Mouse (Mus musculus) MEL (cell line): ENCODE results near the gene Cavin2. TPM values are rescaled to one million over a fixed set of nuclear protein-coding genes. Genes with fewer than 3 reads are reported as not detected.

Experiments
- DNase-seq: peaks from one replicate; pipeline ENCODE4 v3.0.0; 2011; ENCODE audit warnings: low read depth, low spot score
- H3K27ac ChIP-seq: 2 replicates; pipeline ENCODE4 v1.5.1; 2012; ENCODE audit warnings: low read depth, mild to moderate bottlenecking, control low read depth, low read length, moderate library complexity; ENCODE audit not compliant: control insufficient read depth
- H3K27me3 ChIP-seq, 2 experiments: fragments of 150-350 bp in 1 of 2; sonication (generic) in 1 of 2; 2 replicates each; pipeline ENCODE4 v1.6.1; 2012; ENCODE audit warnings: low read length in 2 of 2, mild to moderate bottlenecking in 2 of 2, improper control_type of control experiment in 1 of 2, moderate library complexity in 1 of 2; ENCODE audit not compliant: insufficient read depth in 2 of 2, control insufficient read depth in 1 of 2
- H3K36me3 ChIP-seq, 2 experiments: 2 replicates each; pipeline ENCODE4 v1.6.1; 2012 to 2014; ENCODE audit warnings: low read length in 2 of 2, improper control_type of control experiment in 1 of 2, inconsistent platforms in 1 of 2, mild to moderate bottlenecking in 1 of 2; ENCODE audit not compliant: insufficient read depth in 2 of 2, control insufficient read depth in 1 of 2
- H3K4me1 ChIP-seq, 2 experiments: fragments of 150-350 bp in 1 of 2; sonication (generic) in 1 of 2; 2 replicates each; pipeline ENCODE4 v1.6.1; 2012; ENCODE audit warnings: low read length in 2 of 2, improper control_type of control experiment in 1 of 2, mild to moderate bottlenecking in 1 of 2; ENCODE audit not compliant: insufficient read depth in 2 of 2, control insufficient read depth in 1 of 2
- H3K4me3 ChIP-seq, 2 experiments: fragments of 150-350 bp in 1 of 2; sonication (generic) in 1 of 2; 2 replicates each; pipeline ENCODE4 v1.5.1; 2012; ENCODE audit warnings: low read depth in 2 of 2, low read length in 2 of 2, mild to moderate bottlenecking in 2 of 2, moderate library complexity in 2 of 2, control low read depth in 1 of 2, improper control_type of control experiment in 1 of 2; ENCODE audit not compliant: control insufficient read depth in 1 of 2, insufficient read depth in 1 of 2
- H3K79me2 ChIP-seq: 2 replicates; pipeline ENCODE4 v1.6.1; 2012; ENCODE audit warnings: mild to moderate bottlenecking, low read length, moderate library complexity; ENCODE audit not compliant: control insufficient read depth, poor library complexity, insufficient read depth
- H3K9ac ChIP-seq: 2 replicates; pipeline ENCODE4 v1.6.1; 2012; ENCODE audit warnings: low read depth, mild to moderate bottlenecking, control low read depth, low read length, moderate library complexity; ENCODE audit not compliant: control insufficient read depth, poor library complexity, severe bottlenecking
- H3K9me3 ChIP-seq: fragments of 150-350 bp; sonication (generic); replicated peaks from 2 replicates; pipeline ENCODE4 v1.6.1; 2012; ENCODE audit warnings: mild to moderate bottlenecking, low read length, improper control_type of control experiment, moderate library complexity; ENCODE audit not compliant: insufficient read depth
- BHLHE40 ChIP-seq: IDR thresholded peaks from 2 replicates; pipeline ENCODE4 v1.6.1; 2012; ENCODE audit warnings: low read depth, mild to moderate bottlenecking, inconsistent platforms, low read length, improper control_type of control experiment, borderline replicate concordance
- CHD1 ChIP-seq: IDR thresholded peaks from 2 replicates; pipeline ENCODE4 v1.6.1; 2012; ENCODE audit warnings: low read depth, mild to moderate bottlenecking, inconsistent platforms, low read length, improper control_type of control experiment
- ELF1 ChIP-seq: IDR thresholded peaks from 2 replicates; pipeline ENCODE4 v1.6.1; 2014; ENCODE audit warnings: low read depth, mild to moderate bottlenecking, inconsistent platforms, low read length, improper control_type of control experiment, moderate library complexity
- GATA1 ChIP-seq: IDR thresholded peaks from 2 replicates; pipeline ENCODE4 v1.6.1; 2011; ENCODE audit warnings: low read depth, low read length, improper control_type of control experiment
- KAT2A ChIP-seq: conservative IDR thresholded peaks from 2 replicates; pipeline ENCODE4 v1.6.1; 2012; ENCODE audit warnings: low read depth, low read length, improper control_type of control experiment, inconsistent platforms
- MEF2A ChIP-seq: IDR thresholded peaks from 2 replicates; pipeline ENCODE4 v1.6.1; 2014; ENCODE audit warnings: low read depth, mild to moderate bottlenecking, inconsistent platforms, low read length, improper control_type of control experiment; ENCODE audit not compliant: poor library complexity, insufficient replicate concordance, severe bottlenecking; ENCODE audit errors: extremely low read depth
- MXI1 ChIP-seq: IDR thresholded peaks from 2 replicates; pipeline ENCODE4 v1.6.1; 2011; ENCODE audit warnings: mild to moderate bottlenecking, low read depth, low read length, improper control_type of control experiment
- MYB ChIP-seq: IDR thresholded peaks from 2 replicates; pipeline ENCODE4 v1.6.1; 2011; ENCODE audit warnings: mild to moderate bottlenecking, low read depth, low read length, improper control_type of control experiment
- MYC ChIP-seq: IDR thresholded peaks from 2 replicates; pipeline ENCODE4 v1.6.1; 2011; ENCODE audit warnings: low read depth, mild to moderate bottlenecking, low read length, improper control_type of control experiment, moderate library complexity
- POLR2A ChIP-seq, 2 experiments: IDR thresholded peaks; 2 replicates each; pipeline ENCODE4 v1.6.1; 2011 to 2012; ENCODE audit warnings: low read length in 2 of 2, mild to moderate bottlenecking in 2 of 2, control low read depth in 1 of 2, improper control_type of control experiment in 1 of 2, low read depth in 1 of 2, moderate library complexity in 1 of 2; ENCODE audit not compliant: control insufficient read depth in 1 of 2, insufficient read depth in 1 of 2, poor library complexity in 1 of 2
- POLR2AphosphoS5 ChIP-seq: IDR thresholded peaks from 2 replicates; pipeline ENCODE4 v1.6.1; 2012; ENCODE audit warnings: low read depth, borderline replicate concordance, mild to moderate bottlenecking, inconsistent platforms, low read length, moderate library complexity, mixed read lengths
- RAD21 ChIP-seq: IDR thresholded peaks from 2 replicates; pipeline ENCODE4 v1.6.1; 2011; ENCODE audit warnings: mild to moderate bottlenecking, low read depth, low read length, improper control_type of control experiment
- RCOR1 ChIP-seq: IDR thresholded peaks from 2 replicates; pipeline ENCODE4 v1.6.1; 2012; ENCODE audit warnings: low read depth, mild to moderate bottlenecking, inconsistent platforms, low read length, improper control_type of control experiment
- SIN3A ChIP-seq: IDR thresholded peaks from 2 replicates; pipeline ENCODE4 v1.6.1; 2012; ENCODE audit warnings: low read length, improper control_type of control experiment, inconsistent platforms
- TAL1 ChIP-seq: IDR thresholded peaks from 2 replicates; pipeline ENCODE4 v1.6.1; 2012; ENCODE audit warnings: mild to moderate bottlenecking, inconsistent platforms, low read length, moderate library complexity, mixed read lengths
- TBP ChIP-seq: IDR thresholded peaks from 2 replicates; pipeline ENCODE4 v1.8.0; 2011; ENCODE audit warnings: low read depth, low read length, improper control_type of control experiment
- TCF12 ChIP-seq: IDR thresholded peaks from 2 replicates; pipeline ENCODE4 v1.6.1; 2014; ENCODE audit warnings: low read depth, mild to moderate bottlenecking, inconsistent platforms, low read length, improper control_type of control experiment, moderate library complexity
- USF1 ChIP-seq: IDR thresholded peaks from 2 replicates; pipeline ENCODE4 v1.6.1; 2014; ENCODE audit warnings: low read depth, mild to moderate bottlenecking, inconsistent platforms, low read length, improper control_type of control experiment, moderate library complexity
- USF2 ChIP-seq, 2 experiments: IDR thresholded peaks; 2 replicates each; pipeline ENCODE4 v1.6.1; 2011 to 2012; ENCODE audit warnings: improper control_type of control experiment in 2 of 2, low read length in 2 of 2, borderline replicate concordance in 1 of 2, inconsistent platforms in 1 of 2, low read depth in 1 of 2, mild to moderate bottlenecking in 1 of 2; ENCODE audit not compliant: insufficient read depth in 1 of 2
- ZKSCAN1 ChIP-seq: IDR thresholded peaks from 2 replicates; pipeline ENCODE4 v1.6.1; 2012; ENCODE audit warnings: low read depth, mild to moderate bottlenecking, inconsistent platforms, low read length, improper control_type of control experiment, moderate library complexity
- ZMIZ1 ChIP-seq: IDR thresholded peaks from 2 replicates; pipeline ENCODE4 v1.6.1; 2012; ENCODE audit warnings: low read depth, mild to moderate bottlenecking, inconsistent platforms, low read length, improper control_type of control experiment, moderate library complexity
- polyA plus RNA-seq, 2 experiments: library from polyadenylated mRNA; stranded (reverse) in 1 of 2; unstranded in 1 of 2; fragments of >175 nt in 1 of 2; fragments of >200 nt in 1 of 2; gene quantifications; 2 replicates each; pipeline versions ENCODE4 v1.2.1 to v1.2.4; 2012; ENCODE audit warnings: low replicate concordance in 2 of 2, low read depth in 1 of 2; ENCODE audit not compliant: insufficient read length in 2 of 2, insufficient read depth in 1 of 2, missing spikeins in 1 of 2
- total RNA-seq: library from RNA; depleted of rRNA; stranded (reverse); fragments of 300-350 nt; gene quantifications from 2 replicates; pipeline ENCODE4 v1.2.3, GENCODE M21; 2012; rRNA removed

The Cavin2 gene
- not detected in 2 replicates for total RNA-seq
- not detected for polyA plus RNA-seq

DNA sequence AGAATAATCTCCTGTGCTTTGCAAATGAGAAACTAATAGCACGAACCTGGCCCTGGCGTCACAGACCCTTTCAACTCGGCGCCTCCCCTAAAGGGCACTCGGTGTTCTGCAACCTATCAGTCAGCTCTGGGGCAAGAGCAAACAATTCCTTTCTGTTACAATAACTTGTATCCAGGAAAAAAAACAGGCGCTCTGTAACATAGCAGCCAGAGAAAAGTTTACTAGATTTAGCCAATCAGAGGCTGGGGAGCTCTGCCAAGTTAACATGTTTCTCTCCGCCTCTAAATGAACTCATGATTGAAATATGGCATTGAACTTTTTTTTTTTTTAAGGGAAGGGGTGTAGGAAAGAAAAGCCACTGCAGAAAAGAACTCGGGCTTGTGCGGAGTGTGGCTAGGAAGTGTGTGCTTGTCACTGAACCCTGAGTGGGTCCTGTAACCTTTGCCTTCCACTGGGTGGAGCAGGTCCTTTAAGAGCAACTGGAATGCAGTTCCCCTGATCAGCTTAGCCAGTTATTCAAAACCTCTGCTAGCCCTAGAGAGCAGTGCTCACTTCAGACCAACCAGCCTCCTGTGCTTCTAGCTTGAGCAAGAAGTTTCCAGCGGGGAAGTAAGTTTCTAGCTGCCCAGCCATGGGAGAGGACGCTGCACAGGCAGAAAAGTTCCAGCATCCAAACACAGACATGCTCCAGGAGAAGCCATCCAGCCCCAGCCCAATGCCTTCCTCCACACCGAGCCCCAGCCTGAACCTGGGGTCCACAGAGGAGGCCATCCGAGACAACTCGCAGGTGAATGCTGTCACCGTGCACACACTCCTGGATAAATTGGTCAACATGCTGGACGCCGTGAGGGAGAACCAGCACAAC lies at the start of gene Cavin2:
Gene Cavin2, plus strand, starts transcription at position 372 of the 865 bp plus-strand sequence.
- Histone ChIP-seq H3K79me2 (no peaks in the 10 kb centered on the region), H3K36me3 (no peaks in the 10 kb centered on the region), H3K4me1 (no peaks in the 10 kb centered on the region), H3K9me3 (no peaks in the 10 kb centered on the region), H3K27ac (no peak within 1 kb of the TSS), H3K9ac (no peak within 1 kb of the TSS), H3K27me3 (no peaks in the 10 kb centered on the region), H3K4me3 (no peak within 1 kb of the TSS)
- no peak for TF ChIP-seq TBP
- no peak for TF ChIP-seq BHLHE40
- TF ChIP-seq ZKSCAN1, result no peak
- no peak for TF ChIP-seq POLR2AphosphoS5
- no peak for TF ChIP-seq ELF1
- no peak for TF ChIP-seq POLR2A (IDR thresholded peaks at IDR 0.05; ENCODE audit: control insufficient read depth in 1 of 2, insufficient read depth in 1 of 2, low read depth in 1 of 2, low read length in 2 of 2, poor library complexity in 1 of 2)
- no peak for TF ChIP-seq MYB
- no peak for TF ChIP-seq KAT2A
- no peak for TF ChIP-seq ZMIZ1
- TF ChIP-seq TCF12, result no peak
- no peak for TF ChIP-seq RAD21
- no peak for TF ChIP-seq TAL1
- TF ChIP-seq USF1, result no peak
- no peak for TF ChIP-seq USF2 (IDR thresholded peaks at IDR 0.05; ENCODE audit: borderline replicate concordance in 1 of 2, insufficient read depth in 1 of 2, low read depth in 1 of 2, low read length in 2 of 2)
- no peak for TF ChIP-seq MXI1
- DNase-seq, result no peak

DNA sequence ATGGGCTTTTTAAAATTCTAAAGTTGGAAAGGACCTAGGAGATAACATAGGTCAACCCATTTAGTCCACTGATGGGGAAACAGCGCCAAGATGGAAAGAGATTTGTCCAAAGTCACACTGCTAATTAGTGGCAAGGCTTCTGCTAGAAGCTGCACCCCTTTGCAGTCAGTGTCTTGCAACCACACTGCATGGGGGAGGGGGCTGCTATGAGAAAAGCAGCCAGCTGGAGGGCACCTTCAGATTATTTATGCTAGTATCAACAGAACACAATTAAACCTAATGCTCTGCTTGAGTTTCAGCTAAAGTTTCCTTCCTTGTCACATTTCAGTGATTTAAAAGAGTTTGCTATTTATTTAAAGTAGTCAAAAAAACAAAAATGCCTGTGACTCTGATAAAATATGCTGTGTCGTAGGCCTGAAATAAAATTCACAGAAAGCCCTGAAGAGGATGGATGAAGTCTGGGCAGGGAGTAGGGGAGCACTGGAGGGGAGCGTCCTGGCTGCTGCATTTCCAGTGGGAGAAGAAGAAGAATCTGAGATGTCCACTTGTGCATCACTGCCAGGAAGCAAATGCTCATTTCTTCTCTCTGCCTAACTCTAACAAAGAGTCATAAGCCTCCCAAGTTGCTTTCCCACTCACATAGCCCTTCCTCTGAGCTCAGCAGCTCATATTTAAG lies 47.5 kb upstream of the Cavin2 start:
- Histone ChIP-seq H3K79me2 (no peaks in the 10 kb centered on the region), H3K4me1 (no peaks in the 10 kb centered on the region), H3K4me3 (no peak overlapping the region), H3K27me3 (no peaks in the 10 kb centered on the region), H3K9ac (no peak overlapping the region), H3K27ac (no peak overlapping the region), H3K9me3 (no peaks in the 10 kb centered on the region), H3K36me3 (no peaks in the 10 kb centered on the region)
- TF ChIP-seq BHLHE40, result no peak
- TF ChIP-seq GATA1, result no peak
- no peak for TF ChIP-seq USF1
- no peak for TF ChIP-seq CHD1
- TF ChIP-seq RCOR1, result no peak
- TF ChIP-seq TCF12, result no peak
- no peak for TF ChIP-seq ZKSCAN1
- no peak for TF ChIP-seq MEF2A
- no peak for TF ChIP-seq SIN3A
- no peak for TF ChIP-seq USF2 (IDR thresholded peaks at IDR 0.05; ENCODE audit: borderline replicate concordance in 1 of 2, insufficient read depth in 1 of 2, low read depth in 1 of 2, low read length in 2 of 2)
- TF ChIP-seq MYC, result no peak
- TF ChIP-seq TAL1, result no peak
- no peak for DNase-seq
